Mouse (Mus musculus) forebrain, embryonic 15.5 days (tissue): ENCODE results near the gene Tmem88b. TPM values are rescaled to one million over a fixed set of nuclear protein-coding genes. Genes with fewer than 3 reads are reported as not detected.

Experiments used
- ATAC-seq: fragments of 200-750 bp; cut with Nextera tagmentation; replicated peaks from 2 replicates; pipeline ENCODE4 v1.8.0; 2017; ENCODE audit warnings: mild to moderate bottlenecking, moderate TSS enrichment, moderate library complexity
- H3K27ac ChIP-seq: fragments of 300-500 bp; sonication (generic); replicated peaks from 2 replicates; pipeline ENCODE4 v1.5.1; 2015; ENCODE audit warnings: mild to moderate bottlenecking, inconsistent platforms
- H3K27me3 ChIP-seq: fragments of 300-500 bp; sonication (generic); 2 replicates; pipeline ENCODE4 v1.6.1; 2015; ENCODE audit warnings: inconsistent platforms
- H3K36me3 ChIP-seq: fragments of 300-500 bp; sonication (generic); 2 replicates; pipeline ENCODE4 v1.6.1; 2015; ENCODE audit warnings: mild to moderate bottlenecking, inconsistent platforms
- H3K4me1 ChIP-seq: fragments of 300-500 bp; sonication (generic); 2 replicates; pipeline ENCODE4 v1.6.1; 2015; ENCODE audit warnings: inconsistent platforms
- H3K4me2 ChIP-seq: fragments of 300-500 bp; sonication (generic); replicated peaks from 2 replicates; pipeline ENCODE4 v1.6.1; 2015; ENCODE audit warnings: mild to moderate bottlenecking, inconsistent platforms
- H3K4me3 ChIP-seq: fragments of 300-500 bp; sonication (generic); 2 replicates; pipeline ENCODE4 v1.5.1; 2015; ENCODE audit warnings: mild to moderate bottlenecking, inconsistent platforms
- H3K9ac ChIP-seq: fragments of 300-500 bp; sonication (generic); replicated peaks from 2 replicates; pipeline ENCODE4 v1.6.1; 2015; ENCODE audit warnings: mild to moderate bottlenecking, inconsistent platforms
- H3K9me3 ChIP-seq: fragments of 300-500 bp; sonication (generic); 2 replicates; pipeline ENCODE4 v1.6.1; 2016; ENCODE audit warnings: inconsistent platforms
- WGBS: fragments of 180-500 bp; shearing (Covaris S2); methylation state at CpG from one replicate; pipeline ENCODE4 v1.1.7; 2015; ENCODE audit warnings: mixed read lengths; 5-methylcytosine and 5-hydroxymethylcytosine counted together
- microRNA-seq: library from miRNA; unstranded; fragments of <30 nt; microRNA quantifications from one replicate; pipeline ENCODE4, GENCODE M21; 2016
- polyA plus RNA-seq: library from polyadenylated mRNA; unstranded; fragments of >200 nt; fragmentation: Nextera tagmentation; extraction: Ambion mirVana; gene quantifications from 2 replicates; pipeline ENCODE4 v1.2.1, GENCODE M21; 2015

Gene Tmem88b
- polyA plus RNA-seq, 1 experiment from 2014 or later, result 0.29 TPM

GRCm38 (mm10) chr4:155734951-155735702 is 50.5 kb downstream of the Tmem88b start:
- ATAC-seq, result peak; percentile 54
- under 1% methylated on average over 59 of the region's 79 CpGs for WGBS

GRCm38 (mm10) chr4:155734350-155734941 is 51.2 kb downstream of the Tmem88b start, which contains the start of gene Tmem240:
Gene Tmem240 (plus strand): TSS chr4:155734800.
- peak within 1 kb of the TSS; percentile 93 for H3K4me2 ChIP-seq
- no peaks in the 10 kb centered on the region for H3K27me3 ChIP-seq
- peak within 1 kb of the TSS; percentile 94 for H3K27ac ChIP-seq
- H3K36me3 ChIP-seq, result peaks cover 8% of the 10 kb centered on the region; the same call in 1 of the 2 replicates
- H3K9me3 ChIP-seq, result no peaks in the 10 kb centered on the region
- under 1% methylated on average over 30 of the region's 35 CpGs for WGBS
- ATAC-seq, result peak; percentile 90
- H3K4me3 ChIP-seq, result peak within 1 kb of the TSS; percentile 87
- peak within 1 kb of the TSS; percentile 96 for H3K9ac ChIP-seq
- H3K4me1 ChIP-seq, result peaks cover 26% of the 10 kb centered on the region

More at GRCm38 (mm10) chr4:155734951-155735702, 50.5 kb downstream of the Tmem88b start:
- Histone ChIP-seq H3K4me3 (peak overlapping the region; percentile 87), H3K4me1 (peaks cover 32% of the 10 kb centered on the region), H3K27me3 (no peaks in the 10 kb centered on the region), H3K27ac (peak overlapping the region; percentile 94), H3K9me3 (no peaks in the 10 kb centered on the region), H3K36me3 (peaks cover 13% of the 10 kb centered on the region), H3K4me2 (peak overlapping the region; percentile 93), H3K9ac (peak overlapping the region; percentile 96)

GRCm38 (mm10) chr4:155733267-155733666 is 52.4 kb downstream of the Tmem88b start:
- 86% methylated on average over 10 of the region's 10 CpGs for WGBS
- Histone ChIP-seq H3K27ac (no peak overlapping the region), H3K4me2 (no peak overlapping the region), H3K4me1 (peaks cover 26% of the 10 kb centered on the region), H3K36me3 (peaks cover 8% of the 10 kb centered on the region; the same call in 1 of the 2 replicates), H3K4me3 (no peak overlapping the region), H3K9me3 (no peaks in the 10 kb centered on the region), H3K9ac (no peak overlapping the region), H3K27me3 (no peaks in the 10 kb centered on the region)
- no peak for ATAC-seq

Small RNA genes lying within 50 kb of the gene (microRNA-seq; reads per million reads assigned to microRNA genes)
- not detected for gene Gm27743

Other genes starting within 250 kb of the Tmem88b start
- 109 and 110 TPM in 2 replicates for gene Nadk, start 223.5 kb downstream of the Tmem88b start, polyA plus RNA-seq
- 10.9 and 12.9 TPM in 2 replicates for gene Slc35e2, start 184.5 kb downstream of the Tmem88b start, polyA plus RNA-seq
- gene Cdk11b, start 161.0 kb downstream of the Tmem88b start, polyA plus RNA-seq, result 60.8 and 63.5 TPM in 2 replicates
- gene Gm10563, start 140.5 kb downstream of the Tmem88b start, polyA plus RNA-seq, result not detected in 2 replicates
- gene Mmp23, start 132.5 kb downstream of the Tmem88b start, polyA plus RNA-seq, result 2.3 and 2.6 TPM in 2 replicates
- 51.6 and 52.1 TPM in 2 replicates for gene Mib2, start 116.7 kb downstream of the Tmem88b start, polyA plus RNA-seq
- 8.2 and 10.9 TPM in 2 replicates for gene Fndc10, start 91.5 kb downstream of the Tmem88b start, polyA plus RNA-seq
- gene Ssu72, start 81.1 kb downstream of the Tmem88b start, polyA plus RNA-seq, result 144 and 146 TPM in 2 replicates
- 10.4 TPM in 2 replicates for gene Tmem240, start 51.1 kb downstream of the Tmem88b start, polyA plus RNA-seq
- gene Atad3a, start 24.8 kb downstream of the Tmem88b start, polyA plus RNA-seq, result 91.0 TPM in 2 replicates
- gene Vwa1, start 11.2 kb downstream of the Tmem88b start, polyA plus RNA-seq, result 21.8 and 22.6 TPM in 2 replicates
- gene Ankrd65, start 4.6 kb upstream of the Tmem88b start, polyA plus RNA-seq, result not detected in 2 replicates
- 228 and 244 TPM in 2 replicates for gene Mrpl20, start 17.0 kb upstream of the Tmem88b start, polyA plus RNA-seq
- 172 and 173 TPM in 2 replicates for gene Ccnl2, start 26.6 kb upstream of the Tmem88b start, polyA plus RNA-seq
- 127 and 130 TPM in 2 replicates for gene Aurkaip1, start 45.4 kb upstream of the Tmem88b start, polyA plus RNA-seq
- gene Mxra8, start 53.8 kb upstream of the Tmem88b start, polyA plus RNA-seq, result 15.0 and 19.0 TPM in 2 replicates
- 10.6 and 23.1 TPM in 2 replicates for gene Dvl1, start 61.5 kb upstream of the Tmem88b start, polyA plus RNA-seq
- 0.64 and 0.73 TPM in 2 replicates for gene Tas1r3, start 77.5 kb upstream of the Tmem88b start, polyA plus RNA-seq
- gene Cptp, start 83.6 kb upstream of the Tmem88b start, polyA plus RNA-seq, result 20.5 and 22.9 TPM in 2 replicates
- 90.6 and 99.9 TPM in 2 replicates for gene Ints11, start 83.7 kb upstream of the Tmem88b start, polyA plus RNA-seq
- 61.5 and 64.8 TPM in 2 replicates for gene Pusl1, start 105.9 kb upstream of the Tmem88b start, polyA plus RNA-seq
- gene Acap3, start 105.9 kb upstream of the Tmem88b start, polyA plus RNA-seq, result 82.2 and 84.5 TPM in 2 replicates
- 123 and 127 TPM in 2 replicates for gene Ube2j2, start 158.0 kb upstream of the Tmem88b start, polyA plus RNA-seq
- 7.4 and 9.0 TPM in 2 replicates for gene C1qtnf12, start 176.4 kb upstream of the Tmem88b start, polyA plus RNA-seq
- gene B3galt6, start 206.8 kb upstream of the Tmem88b start, polyA plus RNA-seq, result 27.8 and 30.2 TPM in 2 replicates
- 114 and 117 TPM in 2 replicates for gene Sdf4, start 207.0 kb upstream of the Tmem88b start, polyA plus RNA-seq
- 0.83 and 0.95 TPM in 2 replicates for gene Tnfrsf4, start 228.0 kb upstream of the Tmem88b start, polyA plus RNA-seq
- 0.66 and 1.5 TPM in 2 replicates for gene Tnfrsf18, start 240.3 kb upstream of the Tmem88b start, polyA plus RNA-seq